Mouse (Mus musculus): ENCODE measurements around the gene Meox1.

Meox1 gene

DNA sequence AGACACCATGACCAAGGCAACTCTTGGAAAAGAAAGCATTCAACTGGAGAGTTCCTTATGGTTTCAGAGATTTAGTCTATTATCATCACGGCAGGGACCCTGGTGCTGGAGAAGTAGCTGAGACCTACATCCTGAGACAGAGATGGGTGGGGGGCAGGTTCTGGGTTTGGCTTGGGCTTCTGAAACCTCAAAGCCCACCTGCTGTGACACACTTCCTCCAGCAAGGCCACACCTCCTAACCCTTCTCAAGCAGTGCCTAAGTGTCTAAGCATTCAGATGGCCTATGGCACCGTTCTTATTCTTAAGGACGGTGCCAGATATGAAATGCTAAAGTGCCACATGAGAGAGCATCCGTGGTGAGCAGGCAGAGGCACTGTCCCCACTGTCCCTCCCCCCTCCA, 4.2 kb upstream of the Meox1 start:
- no peak for DNase-seq (ENCODE audit: low read depth, low spot score)

DNA sequence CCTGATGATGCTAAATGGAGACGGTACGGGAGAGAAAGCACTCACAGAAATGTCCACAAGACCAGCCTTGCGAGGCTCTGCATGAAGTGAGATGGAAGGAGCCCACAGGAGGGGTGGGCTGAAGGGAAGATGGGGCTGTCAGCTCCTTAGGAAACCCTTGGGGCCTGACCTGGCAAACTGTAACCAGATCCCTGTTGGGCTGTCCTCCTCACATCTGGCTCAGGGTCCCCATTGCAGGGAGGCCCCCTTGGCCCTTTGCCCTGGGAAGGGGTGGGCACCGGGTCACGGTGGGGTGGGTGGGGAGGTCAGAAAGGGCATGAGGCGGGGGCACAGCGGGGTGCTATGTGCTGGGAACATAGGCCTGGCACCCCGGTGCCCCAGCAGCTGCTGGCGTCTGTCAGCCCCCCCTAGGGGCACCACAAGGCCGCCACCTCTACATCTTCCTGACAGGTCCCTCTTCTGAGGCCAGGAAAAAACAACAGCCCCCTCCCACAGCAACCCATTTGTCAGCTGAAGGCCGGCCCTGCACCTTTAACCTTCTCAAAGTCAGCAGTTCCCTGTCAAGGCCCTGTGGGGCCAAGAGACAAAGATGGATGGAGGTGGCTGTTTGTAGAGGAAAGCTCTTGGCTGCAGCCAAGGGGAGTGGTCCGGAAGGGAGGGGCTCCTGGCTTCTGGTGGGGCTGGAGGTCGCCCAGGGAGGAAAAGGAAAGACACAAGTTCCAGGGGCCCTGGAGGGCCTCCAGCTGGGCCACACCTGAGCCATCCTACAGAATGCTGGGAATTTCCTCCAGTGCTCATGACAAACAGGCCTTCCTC, 2.6 kb upstream of the Meox1 start:
- peak; percentile 94 for DNase-seq (ENCODE audit: low read depth, low spot score)

DNA sequence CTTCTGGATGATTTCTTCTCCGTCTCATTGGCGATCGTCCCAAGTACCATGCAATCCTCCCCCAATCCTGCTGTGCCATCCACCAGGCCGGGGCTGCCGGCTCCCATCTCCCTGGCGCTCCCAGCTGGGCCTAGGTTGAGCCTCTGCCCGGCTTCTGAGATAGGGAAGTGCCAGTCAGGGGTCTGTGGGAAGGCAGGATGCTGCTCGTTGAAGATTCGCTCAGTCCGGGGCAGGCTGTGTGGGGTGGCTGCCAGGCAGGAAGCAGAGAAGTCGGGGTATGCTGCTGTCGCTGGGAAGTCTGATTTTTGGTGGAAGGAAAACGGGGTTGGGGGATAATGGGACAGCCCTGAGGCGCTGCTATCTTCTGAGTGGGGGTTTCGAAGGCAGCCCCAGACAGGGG, 614 bp downstream of the Meox1 start:
- DNase-seq (ENCODE audit: low read depth, low spot score): no peak

DNA sequence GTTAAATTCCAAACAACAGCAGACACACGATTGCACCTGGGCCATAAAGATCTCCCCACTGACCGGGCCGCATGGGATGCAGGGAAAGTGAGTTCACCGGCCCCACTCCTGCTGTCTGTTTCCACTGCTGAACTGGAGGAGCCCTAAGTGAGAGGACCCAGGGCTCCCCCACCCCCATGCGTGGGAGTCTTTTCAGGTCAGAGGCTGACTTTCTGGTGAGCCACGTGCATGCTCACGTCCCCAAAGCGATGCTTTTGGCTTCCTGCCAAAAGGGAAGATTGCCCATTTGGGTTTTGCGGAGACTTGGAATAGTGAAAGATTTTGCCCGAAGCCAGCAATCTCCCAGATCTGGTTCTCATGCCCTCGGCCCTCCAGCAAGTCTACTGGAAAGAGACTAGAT, 2.7 kb downstream of the Meox1 start:
- peak; percentile 44 for DNase-seq (ENCODE audit: low read depth, low spot score)

GRCm38 (mm10) chr11:101889781-101890180, 4.4 kb downstream of the Meox1 start:
- DNase-seq (ENCODE audit: low read depth, low spot score): no peak

DNA sequence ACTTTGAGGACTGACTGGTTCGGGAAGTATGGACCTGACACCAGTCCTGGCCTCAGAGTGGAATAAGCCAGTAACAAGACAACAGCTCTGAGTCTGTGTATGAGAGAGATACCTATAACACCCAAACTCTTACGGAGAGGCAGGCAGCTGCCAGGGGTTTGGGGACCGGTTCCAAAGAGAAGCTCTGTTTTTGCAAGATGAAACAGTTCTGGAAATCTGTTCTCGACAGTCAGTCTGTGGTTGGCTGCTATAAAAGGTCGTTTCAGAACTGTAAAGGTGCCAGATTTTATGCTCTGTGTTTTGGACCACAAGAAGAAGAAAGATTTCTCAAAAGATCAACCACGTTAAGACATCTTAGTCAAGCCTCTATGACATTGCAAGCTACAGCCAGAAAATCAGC, 5.4 kb downstream of the Meox1 start:
- DNase-seq (ENCODE audit: low read depth, low spot score): no peak

DNA sequence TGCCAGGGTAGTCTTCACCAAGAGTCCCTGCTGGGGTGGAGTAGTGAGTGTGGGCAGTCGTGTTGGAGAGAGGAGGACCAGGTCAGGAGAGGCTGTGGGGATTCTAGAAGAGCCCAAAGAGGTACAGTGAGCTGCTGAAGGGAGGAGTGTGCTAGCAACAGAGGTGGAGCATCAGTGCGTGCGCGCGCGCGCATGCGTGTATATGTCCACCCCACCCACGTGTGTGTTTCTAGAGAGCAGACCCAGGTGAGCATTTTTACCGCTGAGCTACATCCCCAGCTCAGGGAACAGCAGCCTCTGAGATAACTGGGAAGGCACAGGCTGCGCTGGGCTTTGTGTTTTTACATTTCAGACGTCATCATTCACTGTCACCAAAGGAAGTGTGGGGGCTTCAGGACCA, 7.7 kb downstream of the Meox1 start:
- DNase-seq (ENCODE audit: low read depth, low spot score): no peak

- no peak for DNase-seq (ENCODE audit: low read depth, low spot score)
Observed at GRCm38 (mm10) chr11:101885881-101886319, 8.3 kb downstream of the Meox1 start.

- DNase-seq (ENCODE audit: low read depth, low spot score): no peak
Observed at GRCm38 (mm10) chr11:101885232-101885631, 8.9 kb downstream of the Meox1 start.

GRCm38 (mm10) chr11:101883911-101884310, 10.3 kb downstream of the Meox1 start:
- no peak for DNase-seq (ENCODE audit: low read depth, low spot score)

DNA sequence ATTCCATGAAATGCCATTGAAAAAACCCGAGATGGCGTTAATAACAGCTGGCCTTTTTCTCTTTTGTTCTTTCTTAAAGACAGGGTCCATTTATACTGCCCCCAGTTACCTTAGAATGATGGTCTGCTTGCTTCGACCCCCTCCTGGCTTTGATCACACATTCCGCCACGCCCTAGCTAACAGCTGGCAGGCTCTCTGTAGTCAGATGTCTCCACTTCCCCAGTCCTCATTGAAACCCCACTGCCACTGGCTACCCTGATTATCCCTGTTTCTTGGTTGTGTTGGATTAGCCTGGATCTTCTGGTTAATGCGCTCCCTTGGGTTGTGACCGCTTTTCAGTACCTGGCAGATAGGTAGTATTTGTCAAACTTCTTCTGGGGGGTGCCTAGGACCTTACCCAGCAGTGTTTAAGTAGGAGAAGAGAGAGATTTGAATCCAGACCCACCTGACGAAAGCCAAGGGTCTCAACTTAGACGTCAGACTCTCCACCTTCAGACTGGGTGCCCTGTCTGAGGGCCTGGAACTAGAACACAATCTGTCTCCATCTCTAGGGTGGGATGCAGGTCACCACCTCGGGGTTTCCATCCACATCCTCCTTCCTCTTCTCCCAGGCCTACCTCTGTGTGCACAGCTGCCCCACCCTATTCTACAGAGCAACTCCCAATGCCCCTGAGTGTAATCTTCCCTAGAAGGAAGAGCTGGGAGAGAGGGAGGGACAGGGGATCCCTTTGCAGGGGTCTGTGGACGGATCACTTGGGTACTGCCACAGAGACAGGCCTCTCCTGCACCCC, 11.5 kb downstream of the Meox1 start:
- DNase-seq (ENCODE audit: low read depth, low spot score): peak; percentile 26

DNA sequence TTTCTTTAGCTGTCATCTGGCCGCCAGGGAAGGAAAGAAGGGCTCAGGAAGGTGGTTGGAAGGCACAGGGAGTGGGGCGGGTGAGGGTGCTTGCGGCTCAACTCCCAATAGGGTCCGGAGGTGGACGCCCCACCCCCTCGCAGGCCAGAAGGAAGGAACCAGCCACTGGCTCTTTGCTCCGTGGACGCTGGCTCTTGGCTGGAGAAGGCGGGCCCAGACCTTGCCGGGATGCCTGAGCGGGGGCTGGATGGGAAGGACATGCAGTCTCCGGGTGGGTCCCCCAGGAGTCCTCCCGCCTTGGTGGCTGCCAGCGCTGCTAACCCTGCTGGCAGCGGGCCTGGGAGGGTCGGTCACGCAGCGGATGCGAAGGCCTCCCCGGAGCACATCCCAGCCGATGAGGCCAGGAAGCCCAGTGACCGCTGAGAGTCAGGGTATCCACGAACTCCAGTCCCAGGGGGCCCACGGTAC, 12.5 kb downstream of the Meox1 start:
- DNase-seq (ENCODE audit: low read depth, low spot score): peak; percentile 67

DNA sequence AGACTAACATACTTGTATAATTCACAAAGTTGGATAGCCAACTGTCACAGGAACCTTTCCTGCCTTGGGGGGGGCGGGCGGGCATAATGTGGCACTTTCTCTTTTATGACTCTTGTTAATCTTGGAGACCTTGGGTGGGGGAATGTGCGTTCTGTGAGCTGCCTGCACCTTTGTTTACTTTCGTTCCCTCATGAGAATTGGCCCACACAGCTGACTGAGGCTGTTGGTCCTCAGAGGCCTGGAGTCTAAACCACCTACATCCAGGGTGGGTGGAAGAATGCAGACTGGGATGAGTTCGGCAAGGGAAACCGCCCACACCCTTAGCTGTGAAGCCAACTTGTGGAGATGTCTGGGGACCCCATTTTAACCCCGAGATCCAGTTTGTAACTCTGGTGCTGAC, 13.0 kb downstream of the Meox1 start:
- no peak for DNase-seq (ENCODE audit: low read depth, low spot score)

- no peak for DNase-seq (ENCODE audit: low read depth, low spot score)
Observed at GRCm38 (mm10) chr11:101879672-101880071, 14.5 kb downstream of the Meox1 start.

GRCm38 (mm10) chr11:101878696-101879095, 15.5 kb downstream of the Meox1 start:
- no peak for DNase-seq (ENCODE audit: low read depth, low spot score)

DNA sequence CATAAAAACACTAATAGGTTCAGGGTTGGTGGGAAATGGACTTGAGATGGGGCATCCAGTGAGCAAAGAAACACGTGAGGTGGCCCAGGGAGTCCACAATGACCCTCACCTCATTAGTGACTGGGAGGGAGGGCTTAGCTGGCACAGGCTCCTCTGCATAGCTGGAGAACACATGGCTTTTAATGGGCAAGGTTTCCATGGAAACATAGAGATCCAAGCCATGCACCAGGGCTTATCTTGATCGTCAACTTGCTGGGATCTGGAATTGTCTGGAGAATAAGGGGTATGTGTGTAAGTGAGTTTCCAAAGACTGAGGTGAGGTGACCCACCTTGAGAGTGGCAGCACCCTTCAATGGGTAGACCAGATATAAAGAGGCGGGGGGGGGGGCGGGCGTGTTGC, 19.2 kb downstream of the Meox1 start:
- no peak for DNase-seq (ENCODE audit: low read depth, low spot score)

- DNase-seq (ENCODE audit: low read depth, low spot score): no peak
Observed at GRCm38 (mm10) chr11:101873909-101874308, 20.3 kb downstream of the Meox1 start.

- DNase-seq (ENCODE audit: low read depth, low spot score): no peak
Observed at GRCm38 (mm10) chr11:101871435-101871834, 22.7 kb downstream of the Meox1 start.

- no peak for DNase-seq (ENCODE audit: low read depth, low spot score)
Observed at GRCm38 (mm10) chr11:101870067-101870765, 24.0 kb downstream of the Meox1 start.

- no peak for DNase-seq (ENCODE audit: low read depth, low spot score)
Observed at GRCm38 (mm10) chr11:101867513-101868052, 26.6 kb downstream of the Meox1 start.

GRCm38 (mm10) chr11:101858742-101859141, 35.4 kb downstream of the Meox1 start:
- no peak for DNase-seq (ENCODE audit: low read depth, low spot score)

Measured in ZHBTc4 (cell line).